Mouse (Mus musculus) cerebellum, adult 2 months (tissue): ENCODE data around the gene Tac1. TPM values are rescaled to one million over a fixed set of nuclear protein-coding genes. Genes with fewer than 3 reads are reported as not detected.
"Not testable (repeated sequence)": the region's sequence is repeated elsewhere in the genome, so short reads cannot be mapped to it uniquely, and the experiment has no call there.

Experiments
- DNase-seq, 2 experiments: peaks; one replicate each; pipeline ENCODE4 v3.0.0; 2021
- H3K27ac ChIP-seq: fragments of 200-500 bp; 2 replicates; pipeline ENCODE4 v1.5.1; 2012; ENCODE audit warnings: low read length, control low read depth, inconsistent platforms; ENCODE audit not compliant: insufficient read depth
- H3K27me3 ChIP-seq: fragments of 200-500 bp; 2 replicates; pipeline ENCODE4 v1.6.1; 2012; ENCODE audit warnings: inconsistent platforms, mild to moderate bottlenecking, low read length, moderate library complexity; ENCODE audit not compliant: control insufficient read depth, insufficient read depth
- H3K4me1 ChIP-seq: fragments of 200-500 bp; 2 replicates; pipeline ENCODE4 v1.6.1; 2011; ENCODE audit warnings: low read length; ENCODE audit not compliant: control insufficient read depth, insufficient read depth
- H3K4me3 ChIP-seq: fragments of 200-500 bp; replicated peaks from 2 replicates; pipeline ENCODE3; 2011; ENCODE audit warnings: mild to moderate bottlenecking, low read depth, low read length, control low read depth; ENCODE audit not compliant: insufficient read depth
- CTCF ChIP-seq: fragments of 200-500 bp; IDR thresholded peaks from 2 replicates; pipeline ENCODE4 v1.5.1; 2011; ENCODE audit warnings: low read depth, mild to moderate bottlenecking, control low read depth, low read length, moderate library complexity, borderline replicate concordance; ENCODE audit not compliant: insufficient read depth
- POLR2A ChIP-seq: fragments of 200-500 bp; IDR thresholded peaks from 2 replicates; pipeline ENCODE4 v1.6.1; 2011; ENCODE audit warnings: low read length, control low read depth, borderline replicate concordance; ENCODE audit not compliant: insufficient read depth
- WGBS: fragments of 180-500 bp; shearing (Covaris S2); methylation state at CpG from one replicate; pipeline ENCODE4 v1.1.7; 2018; 5-methylcytosine and 5-hydroxymethylcytosine counted together
- polyA plus RNA-seq: library from polyadenylated mRNA; depleted of rRNA; stranded (reverse); fragments of >200 nt; gene quantifications from 2 replicates; pipeline ENCODE4 v1.2.3, GENCODE M21; 2012; rRNA removed

Gene Tac1
- 19.6 and 19.7 TPM in 2 replicates for polyA plus RNA-seq

DNA sequence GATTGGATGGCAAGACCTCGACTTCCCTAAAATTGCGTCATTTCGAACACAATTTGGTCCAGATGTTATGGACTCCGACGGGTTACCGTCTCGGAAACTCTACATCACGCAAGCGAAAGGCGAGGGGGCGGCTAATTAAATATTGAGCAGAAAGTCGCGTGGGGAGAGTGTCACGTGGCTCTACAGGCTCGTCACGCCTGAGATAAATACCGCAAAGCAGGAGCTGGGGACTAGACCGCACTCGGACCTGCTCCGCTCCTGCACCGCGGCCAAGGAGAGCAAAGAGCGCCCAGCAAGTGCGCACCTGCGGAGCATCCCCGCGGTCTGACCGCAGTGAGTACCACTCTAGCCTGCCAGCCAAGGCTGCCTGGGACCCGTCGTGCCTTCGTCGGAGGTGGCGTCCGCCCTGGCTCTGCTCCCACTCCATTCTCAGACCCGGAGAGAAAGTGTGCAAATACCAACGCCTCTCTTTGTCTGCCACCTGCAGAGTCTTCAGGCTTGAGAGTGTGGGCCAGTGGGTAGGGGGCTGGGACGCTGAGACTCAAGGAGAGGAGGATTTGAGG lies at the start of gene Tac1:
Gene Tac1 (plus strand): TSS at position 51 of the 563 bp plus-strand sequence.
- Histone ChIP-seq H3K27me3 (0 out of 2 replicates have a peak, but pooled peaks cover 1% of the 10 kb centered on the region), H3K4me3 (peak within 1 kb of the TSS; percentile 4), H3K4me1 (no peaks in the 10 kb centered on the region), H3K27ac (no peak within 1 kb of the TSS)
- no peak for DNase-seq
- under 1% methylated on average over 37 of the region's 37 CpGs for WGBS
- TF ChIP-seq POLR2A = no peak
- no peak for TF ChIP-seq CTCF

DNA sequence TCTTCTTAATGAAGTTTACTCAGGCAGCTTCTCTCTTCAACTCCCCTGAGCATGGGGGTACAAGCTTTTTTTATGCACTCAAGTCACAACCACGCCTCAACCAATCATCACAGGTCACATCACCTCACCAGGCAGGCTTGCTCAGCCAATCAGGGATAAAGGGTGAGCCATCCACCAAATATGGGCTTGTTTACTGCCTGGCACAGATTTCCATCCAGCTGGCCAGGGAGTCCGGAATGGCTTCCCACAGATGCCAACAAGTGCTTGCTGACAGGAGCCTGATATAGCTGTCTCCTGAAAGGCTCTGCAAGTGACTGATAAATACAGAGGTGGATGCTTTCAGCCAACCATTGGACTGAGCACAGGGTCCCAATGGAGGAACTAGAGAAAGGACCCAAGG lies 11.2 kb upstream of the Tac1 start:
- H3K4me3 ChIP-seq, H3K4me1 ChIP-seq, H3K27ac ChIP-seq, DNase-seq, H3K27me3 ChIP-seq: not testable (repeated sequence)
- 40% methylated on average over 2 of the region's 2 CpGs for WGBS

DNA sequence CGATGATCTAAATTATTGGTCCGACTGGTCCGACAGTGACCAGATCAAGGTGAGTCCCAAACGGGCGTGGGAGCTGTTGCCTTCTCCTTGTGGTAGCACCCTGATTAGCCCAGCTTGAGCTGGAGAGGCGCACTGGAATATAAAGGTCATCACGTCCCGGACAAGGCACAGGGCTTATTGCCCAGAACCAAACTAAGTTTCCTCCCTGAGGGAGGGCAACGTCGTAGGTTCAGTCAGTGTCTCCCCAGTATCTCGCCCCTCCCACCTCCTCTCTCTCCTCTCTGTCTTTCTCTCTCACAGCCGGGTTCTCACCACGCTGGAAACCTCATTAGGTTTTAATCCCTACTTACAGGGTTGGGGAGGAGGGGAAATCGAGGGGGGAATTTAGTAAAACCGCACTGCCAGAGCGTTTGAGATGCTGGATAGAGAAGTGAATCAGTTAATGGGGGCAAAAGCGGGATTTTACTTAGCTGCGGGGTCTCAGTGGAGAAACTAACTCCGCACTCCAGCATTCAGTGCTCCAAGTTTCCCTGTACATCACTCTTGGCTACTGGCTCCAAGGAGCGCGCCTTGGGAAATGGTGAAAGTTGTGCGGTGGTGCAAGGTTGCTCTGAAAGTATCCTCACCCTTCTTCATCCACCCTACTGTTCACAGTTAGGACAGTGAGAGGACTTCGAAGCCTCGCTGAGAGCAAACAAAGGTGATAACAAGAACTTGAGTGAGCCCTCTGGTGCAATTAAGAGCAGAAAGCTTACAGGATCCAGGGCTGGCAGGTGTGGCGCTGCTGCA lies 1.2 kb downstream of the Tac1 start:
- no peaks in the 10 kb centered on the region for H3K4me1 ChIP-seq
- H3K27ac ChIP-seq = no peak overlapping the region
- WGBS = 1% methylated on average over 25 of the region's 25 CpGs
- H3K4me3 ChIP-seq = no peak overlapping the region
- 0 out of 2 replicates have a peak, but pooled peaks cover 1% of the 10 kb centered on the region for H3K27me3 ChIP-seq
- no peak for TF ChIP-seq CTCF
- no peak for TF ChIP-seq POLR2A
- DNase-seq = no peak

DNA sequence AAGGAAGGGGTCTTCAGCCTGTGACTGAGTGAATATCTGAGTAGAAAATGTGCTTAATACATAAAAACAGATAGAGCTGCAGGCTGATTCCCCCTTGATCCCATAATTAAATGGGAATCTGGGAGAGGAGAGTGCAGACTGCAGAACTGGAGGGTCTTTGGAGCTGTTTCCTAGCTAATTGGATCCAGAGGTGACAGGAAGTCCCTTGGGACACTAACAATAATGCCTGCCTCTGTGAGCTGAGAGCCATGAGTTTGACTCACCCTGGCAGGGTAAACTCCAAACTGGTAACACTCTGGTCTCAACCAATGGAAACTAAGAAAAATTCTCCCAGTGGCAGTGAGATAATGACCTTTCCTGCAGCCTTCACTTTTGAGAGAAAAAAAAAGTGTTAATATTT lies 3.5 kb downstream of the Tac1 start:
- TF ChIP-seq CTCF (no peak), POLR2A (no peak)
- DNase-seq = no peak
- H3K27ac ChIP-seq = no peak overlapping the region
- H3K4me1 ChIP-seq = no peaks in the 10 kb centered on the region
- 0 out of 2 replicates have a peak, but pooled peaks cover 1% of the 10 kb centered on the region for H3K27me3 ChIP-seq
- no peak overlapping the region for H3K4me3 ChIP-seq

DNA sequence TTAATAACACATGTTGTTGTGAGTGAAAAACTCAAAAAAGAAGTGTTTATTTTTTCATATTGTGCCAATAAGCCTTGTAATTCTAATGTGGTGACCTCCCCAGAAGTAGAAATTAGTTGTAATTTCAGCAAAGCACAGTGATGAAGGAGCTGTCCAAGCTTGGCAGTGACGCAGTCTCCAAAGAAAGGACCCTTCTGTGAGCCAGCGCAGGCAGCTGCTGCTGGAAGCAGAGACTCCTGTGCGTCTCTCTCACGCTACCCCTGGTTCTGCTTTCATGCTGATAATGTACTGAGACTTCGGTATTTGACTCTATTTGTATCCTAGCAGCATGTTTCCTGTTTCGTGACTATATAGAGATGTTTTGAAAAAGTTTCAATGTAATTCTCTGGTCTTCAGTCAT lies 7.8 kb downstream of the Tac1 start:
- no peak for TF ChIP-seq CTCF
- TF ChIP-seq POLR2A = no peak
- no peak for DNase-seq
- no peak overlapping the region for H3K4me3 ChIP-seq
- WGBS = 19% methylated on average over 6 of the region's 6 CpGs
- no peak overlapping the region for H3K27ac ChIP-seq
- no peaks in the 10 kb centered on the region for H3K27me3 ChIP-seq
- H3K4me1 ChIP-seq = no peaks in the 10 kb centered on the region

DNA sequence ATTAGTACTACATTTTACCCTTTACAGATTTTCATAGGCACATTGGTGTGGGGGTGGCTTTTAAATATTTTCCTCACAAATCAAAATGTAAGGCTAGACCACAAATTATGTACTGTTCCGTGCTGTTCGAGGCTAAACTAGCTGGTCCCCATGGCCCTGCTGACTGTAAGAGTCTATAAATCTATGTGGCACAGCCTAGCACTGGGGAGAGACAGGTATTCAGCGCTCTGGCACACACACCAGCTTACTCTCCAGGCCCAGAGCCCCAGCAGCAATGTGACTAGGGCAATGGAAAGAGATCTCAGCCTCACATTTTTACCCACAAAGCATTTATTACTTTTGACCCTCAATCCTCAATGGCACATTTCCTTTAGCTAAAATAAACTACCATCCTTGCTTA lies 9.9 kb downstream of the Tac1 start:
- H3K27ac ChIP-seq = no peak overlapping the region
- no peak overlapping the region for H3K4me3 ChIP-seq
- no peaks in the 10 kb centered on the region for H3K27me3 ChIP-seq
- no peak for DNase-seq
- WGBS = 85% methylated on average over 3 of the region's 3 CpGs
- TF ChIP-seq CTCF (no peak), POLR2A (no peak)
- H3K4me1 ChIP-seq = no peaks in the 10 kb centered on the region

DNA sequence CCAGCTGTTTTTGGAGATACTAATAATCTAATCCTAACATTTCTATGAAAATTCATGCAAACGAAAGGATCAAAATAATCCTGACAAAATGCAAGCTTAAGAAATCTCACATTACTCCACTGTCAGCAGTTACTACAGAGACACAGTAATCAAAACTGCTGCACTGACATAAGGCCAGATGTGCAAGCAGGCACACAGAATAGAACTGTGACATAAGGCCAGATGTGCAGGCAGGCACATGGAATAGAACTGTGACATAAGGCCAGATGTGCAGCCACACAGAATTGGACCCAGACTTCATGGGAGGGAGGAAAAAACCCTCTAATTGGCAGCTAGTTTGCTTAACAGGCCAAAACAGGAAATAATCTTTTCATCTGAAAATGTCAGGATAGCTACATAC lies 16.5 kb downstream of the Tac1 start:
- DNase-seq = no peak
- 87% methylated on average over 1 of the region's 1 CpGs for WGBS
- no peak overlapping the region for H3K4me3 ChIP-seq
- TF ChIP-seq POLR2A (no peak), CTCF (no peak)
- H3K4me1 ChIP-seq = no peaks in the 10 kb centered on the region
- no peak overlapping the region for H3K27ac ChIP-seq
- no peaks in the 10 kb centered on the region for H3K27me3 ChIP-seq

DNA sequence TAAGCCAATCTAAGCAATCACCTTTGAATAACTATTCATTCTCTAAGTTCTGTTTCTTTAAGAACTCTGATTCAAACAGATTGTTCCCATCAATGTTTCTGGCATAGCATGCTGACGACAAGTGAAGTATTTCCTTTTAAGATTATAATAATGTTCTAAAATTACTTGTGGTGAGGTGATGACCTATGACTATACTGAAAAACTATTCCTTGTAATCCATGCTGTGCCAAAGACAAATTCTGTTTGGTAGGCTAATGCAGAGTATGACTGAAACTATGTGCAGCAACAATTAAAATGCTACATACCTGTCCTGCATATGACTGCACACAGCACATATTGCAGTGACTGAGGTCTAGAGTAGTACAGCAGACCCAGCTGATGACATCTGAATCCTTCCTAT lies 23.4 kb downstream of the Tac1 start:
- no peak for DNase-seq
- no peaks in the 10 kb centered on the region for H3K27me3 ChIP-seq
- no peak overlapping the region for H3K4me3 ChIP-seq
- no peak for TF ChIP-seq POLR2A
- no peak for TF ChIP-seq CTCF
- H3K27ac ChIP-seq = no peak overlapping the region
- H3K4me1 ChIP-seq = no peaks in the 10 kb centered on the region
- 75% methylated on average over 1 of the region's 1 CpGs for WGBS
